Mouse (Mus musculus): ENCODE data around the gene Gm6502.
"Not testable (repeated sequence)": the region's sequence is repeated elsewhere in the genome, so short reads cannot be mapped to it uniquely, and the experiment has no call there.

The Gm6502 gene

DNA sequence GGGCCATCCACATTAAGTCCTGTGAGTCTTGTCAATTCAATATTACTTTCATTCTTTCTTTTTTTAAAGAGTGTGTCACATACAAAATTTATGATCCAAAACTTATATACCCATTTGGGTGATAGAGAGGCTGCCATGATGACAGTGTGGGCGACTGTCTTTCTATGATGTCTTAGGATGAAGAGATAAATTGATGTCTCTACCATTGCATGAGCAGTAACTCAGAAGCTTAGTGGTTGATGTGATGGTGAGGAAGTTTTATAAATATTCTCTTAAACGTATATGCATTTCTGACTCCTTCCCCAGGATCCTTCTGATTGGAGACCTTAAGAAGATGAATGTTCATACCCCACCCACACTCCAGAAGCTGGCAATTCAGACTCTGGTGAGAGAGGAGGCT lies at the start of gene Gm6502:
Gene Gm6502, plus strand, starts transcription at position 301 of the 400 bp plus-strand sequence.
- not testable (repeated sequence) for DNase-seq

DNA sequence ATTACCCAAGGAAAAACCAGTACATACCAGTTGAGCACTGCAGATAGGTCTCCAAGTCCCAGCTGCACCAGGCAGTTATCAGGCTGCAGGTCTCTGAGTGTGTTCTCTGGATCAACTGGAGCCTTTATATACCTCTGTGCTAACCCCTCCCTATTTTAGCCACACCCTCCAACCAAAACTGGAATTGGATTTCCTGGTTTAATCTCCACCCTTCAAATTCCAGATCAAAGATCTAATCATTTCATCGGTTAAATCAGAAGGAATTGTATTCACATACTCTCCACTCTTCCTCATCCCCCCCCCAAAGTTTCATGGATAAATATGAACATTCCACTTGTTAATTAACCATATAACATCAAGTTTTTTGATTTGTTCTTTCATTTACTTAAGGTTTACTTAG lies 7.5 kb upstream of the Gm6502 start, which contains the start of gene A430089I19Rik:
Gene A430089I19Rik, minus strand, starts transcription at position 101 of the 400 bp plus-strand sequence.
- not testable (repeated sequence) for DNase-seq

DNA sequence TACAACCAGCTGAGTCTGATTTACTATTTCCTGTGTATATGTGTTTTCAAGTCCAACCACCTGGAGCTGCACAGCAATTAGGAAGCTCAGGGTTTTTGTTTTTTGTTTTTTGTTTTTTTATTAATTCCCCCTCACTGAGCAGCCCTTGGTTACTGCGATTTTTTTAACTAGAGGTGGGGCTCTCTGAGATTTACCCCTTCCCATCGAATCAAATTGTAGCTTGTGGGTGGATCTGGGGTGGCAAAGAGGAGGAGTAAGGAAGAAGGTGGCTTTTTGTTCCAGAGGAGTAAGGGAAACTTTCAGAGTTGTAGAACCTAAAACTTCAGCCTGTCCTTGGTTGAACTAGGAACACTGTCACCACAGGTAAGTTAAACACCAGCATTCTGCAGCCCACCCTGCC lies 25.2 kb downstream of the Gm6502 start, which contains the start of gene AA792892:
Gene AA792892, plus strand, starts transcription at position 301 of the 400 bp plus-strand sequence.
- not testable (repeated sequence) for DNase-seq
